Mouse (Mus musculus): ENCODE measurements around the gene Serpina3c. TPM values are rescaled to one million over a fixed set of nuclear protein-coding genes. Genes with fewer than 3 reads are reported as not detected.

Gene Serpina3c
- not detected for total RNA-seq (2021)

GRCm38 (mm10) chr12:104153656-104154055, at the start of gene Serpina3c:
Serpina3c (minus strand) TSS chr12:104153870.
- intact Hi-C loops (cut with DNase I): no loop called here
- DNase-seq: no peak

GRCm38 (mm10) chr12:104190852-104191251, 37.2 kb upstream of the Serpina3c start:
- no peak for DNase-seq
- intact Hi-C loops (cut with DNase I): no loop called here

- DNase-seq: no peak
- intact Hi-C loops (cut with DNase I): no loop called here
These were observed 35.6 kb upstream of the Serpina3c start for GRCm38 (mm10) chr12:104189246-104189645.

- DNase-seq: no peak
- intact Hi-C loops (cut with DNase I): no loop called here
These were observed 32.4 kb upstream of the Serpina3c start for GRCm38 (mm10) chr12:104186041-104186581.

GRCm38 (mm10) chr12:104185046-104185445, 31.4 kb upstream of the Serpina3c start:
- no peak for DNase-seq
- intact Hi-C loops (cut with DNase I): no loop called here

GRCm38 (mm10) chr12:104178987-104179386, 25.3 kb upstream of the Serpina3c start:
- no peak for DNase-seq
- intact Hi-C loops (cut with DNase I): no loop called here

GRCm38 (mm10) chr12:104178577-104178976, 24.9 kb upstream of the Serpina3c start:
- intact Hi-C loops (cut with DNase I): no loop called here
- DNase-seq: no peak

- DNase-seq: no peak
- intact Hi-C loops (cut with DNase I): no loop called here
These were observed 22.0 kb upstream of the Serpina3c start for GRCm38 (mm10) chr12:104175636-104176035.

- no peak for DNase-seq
- intact Hi-C loops (cut with DNase I): no loop called here
These were observed 21.1 kb upstream of the Serpina3c start for GRCm38 (mm10) chr12:104174747-104175146.

- intact Hi-C loops (cut with DNase I): no loop called here
- no peak for DNase-seq
These were observed 527 bp downstream of the Serpina3c start for GRCm38 (mm10) chr12:104153041-104153645.

GRCm38 (mm10) chr12:104151989-104152388, 1.7 kb downstream of the Serpina3c start:
- intact Hi-C loops (cut with DNase I): no loop called here
- DNase-seq: no peak

- intact Hi-C loops (cut with DNase I): no loop called here
- no peak for DNase-seq
These were observed 8.1 kb downstream of the Serpina3c start for GRCm38 (mm10) chr12:104145571-104145970.

- no peak for DNase-seq
- intact Hi-C loops (cut with DNase I): no loop called here
These were observed 10.4 kb downstream of the Serpina3c start for GRCm38 (mm10) chr12:104143286-104143685.

GRCm38 (mm10) chr12:104142427-104142826, 11.2 kb downstream of the Serpina3c start:
- intact Hi-C loops (cut with DNase I): no loop called here

GRCm38 (mm10) chr12:104141506-104141905, 12.2 kb downstream of the Serpina3c start:
- intact Hi-C loops (cut with DNase I): no loop called here
- DNase-seq: no peak

More at GRCm38 (mm10) chr12:104142427-104142826, 11.2 kb downstream of the Serpina3c start:
- no peak for DNase-seq

- DNase-seq: no peak
- intact Hi-C loops (cut with DNase I): no loop called here
These were observed 13.0 kb downstream of the Serpina3c start for GRCm38 (mm10) chr12:104140543-104141103.

- DNase-seq: no peak
- intact Hi-C loops (cut with DNase I): no loop called here
These were observed 15.5 kb downstream of the Serpina3c start for GRCm38 (mm10) chr12:104138216-104138615.

- intact Hi-C loops (cut with DNase I): no loop called here
- no peak for DNase-seq
These were observed 22.6 kb downstream of the Serpina3c start for GRCm38 (mm10) chr12:104131041-104131440.

- DNase-seq: no peak
- intact Hi-C loops (cut with DNase I): no loop called here
These were observed 26.0 kb downstream of the Serpina3c start, which contains the start of gene Serpina3b for GRCm38 (mm10) chr12:104127696-104128095. Serpina3b (plus strand) TSS chr12:104127996.

GRCm38 (mm10) chr12:104125021-104125560, 28.6 kb downstream of the Serpina3c start:
- intact Hi-C loops (cut with DNase I): no loop called here
- no peak for DNase-seq

- no peak for DNase-seq
- intact Hi-C loops (cut with DNase I): no loop called here
These were observed 29.7 kb downstream of the Serpina3c start for GRCm38 (mm10) chr12:104123996-104124395.

- no peak for DNase-seq
- intact Hi-C loops (cut with DNase I): no loop called here
These were observed 30.6 kb downstream of the Serpina3c start for GRCm38 (mm10) chr12:104123097-104123496.

Data from left cerebral cortex, postnatal 4 days (tissue).